Mouse (Mus musculus): ENCODE data around the gene Sult5a1.
A peak's percentile ranks its signal among the peaks of the same experiment; 100 is the strongest.

Sult5a1 gene

DNA sequence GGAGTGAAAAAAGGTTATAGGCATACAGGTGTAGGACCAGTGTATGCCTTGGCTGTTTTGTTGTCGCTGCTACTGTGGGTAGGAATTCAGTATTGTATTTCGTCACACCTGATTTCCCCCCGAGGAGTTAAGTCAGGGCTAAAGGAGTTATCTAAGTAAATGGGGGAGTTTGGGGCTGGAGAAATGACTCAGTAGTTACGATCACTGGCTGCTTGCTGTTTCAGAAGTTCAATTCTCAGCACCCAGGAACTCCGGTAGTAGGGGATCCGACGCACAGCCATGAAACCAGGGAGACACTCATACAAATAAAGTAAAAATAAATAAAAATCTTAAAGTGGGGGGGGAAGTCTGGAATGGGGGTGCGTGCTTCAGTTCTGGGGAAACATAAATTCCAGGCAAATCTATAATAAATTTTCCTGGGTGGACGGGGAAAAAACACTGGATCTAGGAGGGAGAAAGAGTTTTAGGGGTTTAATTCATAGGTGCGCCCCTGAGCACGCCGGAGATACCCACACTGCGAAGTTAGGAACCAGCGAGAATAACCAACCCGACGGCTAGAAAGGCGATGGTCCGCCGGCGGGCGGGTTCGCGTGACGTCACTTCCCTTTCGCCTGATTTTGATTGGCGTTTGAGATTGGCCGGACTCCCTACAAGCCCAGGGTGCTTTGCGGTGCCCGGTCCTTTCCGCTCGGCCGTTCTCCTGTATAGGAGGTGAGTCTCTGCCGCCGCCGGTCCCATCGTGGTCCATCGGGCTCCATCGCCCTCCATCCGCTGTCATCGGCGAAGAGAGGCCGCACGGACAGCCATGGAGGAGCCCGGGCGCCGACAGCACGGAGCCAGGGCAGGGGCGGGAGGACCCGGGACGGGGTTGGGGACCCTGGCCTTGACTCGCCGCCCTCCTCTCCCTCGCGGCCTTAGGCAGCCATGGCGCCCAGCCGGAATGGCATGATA is 56.1 kb downstream of the Sult5a1 start, which contains the start of gene Rpl13:
Gene Rpl13, plus strand, starts transcription at position 616 of the 951 bp plus-strand sequence.
- DNase-seq (ENCODE audit: low read depth, low spot score): peak; percentile 96

GRCm38 (mm10) chr8:123101244-123101643 is 56.9 kb downstream of the Sult5a1 start:
- DNase-seq (ENCODE audit: low read depth, low spot score): no peak

DNA sequence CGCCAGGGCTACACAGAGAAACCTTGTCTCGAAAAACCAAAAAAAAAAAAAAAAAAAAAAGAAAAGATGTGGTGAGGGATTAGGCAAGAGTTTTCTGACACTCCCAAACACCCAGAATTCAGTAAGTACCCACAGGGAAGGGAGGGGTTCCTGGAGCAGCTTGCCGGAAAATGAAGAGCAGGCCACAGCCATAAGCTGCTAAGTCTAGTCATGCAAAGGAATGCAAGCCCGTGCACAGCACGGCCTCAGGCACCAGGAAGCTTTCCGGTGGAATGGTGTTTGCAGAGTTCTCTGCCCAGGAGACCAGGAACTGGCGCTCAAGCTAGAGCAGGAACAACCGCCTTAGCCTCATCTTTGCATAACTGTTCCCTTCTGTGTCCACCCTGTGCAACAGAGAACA is 57.8 kb downstream of the Sult5a1 start:
- peak; percentile 74 for DNase-seq (ENCODE audit: low read depth, low spot score)

DNA sequence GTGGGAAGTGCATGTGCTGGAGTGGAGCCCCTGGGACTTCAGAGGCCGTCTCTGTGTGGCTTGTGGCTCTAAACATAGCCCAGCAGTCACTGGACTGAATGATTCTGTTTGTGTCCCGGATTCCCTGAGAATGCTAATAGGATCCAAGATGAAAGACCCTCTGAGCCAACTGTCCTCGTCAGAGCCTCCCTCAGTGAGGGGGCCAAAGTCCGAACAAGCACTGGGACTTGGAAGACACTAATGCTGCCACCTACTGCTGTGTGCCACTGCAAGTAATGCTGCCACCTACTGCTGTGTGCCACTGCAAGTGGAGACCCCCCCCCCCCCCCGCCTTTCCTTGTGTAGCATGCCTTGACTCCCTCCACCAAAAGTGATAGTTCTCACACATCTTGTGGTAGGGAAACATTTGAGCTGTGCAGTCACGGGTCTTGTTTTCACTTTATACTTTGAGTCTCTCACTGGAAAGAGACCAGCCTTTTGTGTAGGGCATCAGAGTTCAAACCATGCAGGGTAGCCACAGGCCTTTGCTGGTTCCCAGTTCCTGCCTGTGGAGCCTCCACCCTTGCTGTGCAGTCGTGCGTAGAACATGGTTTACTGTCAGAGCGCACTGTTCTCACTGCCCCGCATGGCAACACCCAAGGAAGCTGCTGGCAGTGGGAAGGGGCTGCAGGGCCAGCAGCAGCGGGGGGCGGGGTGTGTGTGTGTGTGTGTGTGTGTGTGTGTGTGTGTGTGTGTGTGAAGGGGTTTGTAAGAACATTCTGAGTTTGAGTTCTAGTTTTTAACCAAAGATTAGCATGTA is 60.1 kb downstream of the Sult5a1 start:
- DNase-seq (ENCODE audit: low read depth, low spot score): peak; percentile 23

GRCm38 (mm10) chr8:123097216-123097615 is 60.9 kb downstream of the Sult5a1 start:
- no peak for DNase-seq (ENCODE audit: low read depth, low spot score)

All from ZHBTc4 (cell line).